Mouse (Mus musculus): ENCODE results near the gene Serpinb3a. TPM values are rescaled to one million over a fixed set of nuclear protein-coding genes. Genes with fewer than 3 reads are reported as not detected.
A peak's percentile ranks its signal among the peaks of the same experiment; 100 is the strongest.
"Not testable (repeated sequence)": the region's sequence is repeated elsewhere in the genome, so short reads cannot be mapped to it uniquely, and the experiment has no call there.

Gene Serpinb3a
- polyA plus RNA-seq (2016; fragmentation: Nextera tagmentation; extraction: Ambion mirVana): not detected in 2 replicates

GRCm38 (mm10) chr1:107052203-107052602 lies at the start of gene Serpinb3a:
Gene Serpinb3a, minus strand, starts transcription at chr1:107052303.
- H3K4me3 ChIP-seq: no peak within 1 kb of the TSS
- no peak within 1 kb of the TSS for H3K27ac ChIP-seq
- no peaks in the 10 kb centered on the region for H3K4me1 ChIP-seq
- no peaks in the 10 kb centered on the region for H3K27me3 ChIP-seq (ENCODE audit: poor library complexity, severe bottlenecking)
- 84% methylated on average over 1 of the region's 1 CpGs for WGBS
- no peaks in the 10 kb centered on the region for H3K9me3 ChIP-seq
- no peaks in the 10 kb centered on the region for H3K36me3 ChIP-seq (replicated peaks)
- DNase-seq (ENCODE audit: extremely low spot score, low spot score): no peak

DNA sequence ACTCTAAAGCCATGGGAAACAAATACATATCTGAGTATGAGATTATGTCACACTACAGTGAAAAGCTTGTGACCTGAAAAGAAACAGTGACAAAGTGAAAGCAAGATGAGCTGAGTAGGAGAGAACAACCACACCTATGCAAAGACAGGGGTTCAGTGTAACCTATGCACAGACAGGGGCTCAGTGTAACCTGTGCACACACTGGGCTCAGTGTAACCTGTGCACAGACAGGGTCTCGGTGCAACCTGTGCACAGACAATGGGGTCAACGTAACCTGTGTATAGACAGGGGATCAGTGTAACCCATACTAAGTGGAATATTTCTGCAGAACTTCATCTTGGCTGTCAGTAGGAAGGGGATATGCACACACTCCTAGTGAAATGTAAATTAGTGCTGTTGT lies 46.3 kb upstream of the Serpinb3a start:
- 90% methylated on average over 2 of the region's 2 CpGs for WGBS
- DNase-seq (ENCODE audit: extremely low spot score, low spot score): no peak
- no peaks in the 10 kb centered on the region for H3K27me3 ChIP-seq (ENCODE audit: poor library complexity, severe bottlenecking)
- H3K4me1 ChIP-seq: no peaks in the 10 kb centered on the region
- no peaks in the 10 kb centered on the region for H3K9me3 ChIP-seq
- no peak overlapping the region for H3K4me3 ChIP-seq
- no peak overlapping the region for H3K27ac ChIP-seq
- H3K36me3 ChIP-seq (replicated peaks): no peaks in the 10 kb centered on the region

DNA sequence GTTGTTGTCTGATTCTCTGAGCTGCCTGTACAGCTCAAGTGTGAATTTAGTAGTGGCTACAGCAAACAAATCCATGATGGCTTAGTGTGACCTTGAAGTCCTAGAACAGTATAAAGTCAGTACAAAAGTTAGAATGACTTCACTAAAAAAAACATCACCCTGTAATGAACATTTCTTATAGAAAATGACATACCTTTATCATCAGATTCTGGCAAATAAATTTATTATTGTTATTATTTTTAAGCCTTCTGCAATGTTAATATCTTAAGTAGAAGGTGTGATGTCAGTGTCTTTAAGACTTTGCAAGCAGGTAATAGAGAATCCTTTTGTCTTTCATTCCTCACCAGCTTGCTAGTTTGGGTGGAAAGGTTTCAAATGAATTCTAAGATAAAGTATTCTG lies 31.3 kb upstream of the Serpinb3a start, which contains the start of gene Serpinb3d:
Serpinb3d (minus strand) TSS at position 101 of the 400 bp plus-strand sequence.
- no peak within 1 kb of the TSS for H3K27ac ChIP-seq
- H3K9me3 ChIP-seq: no peaks in the 10 kb centered on the region
- no peaks in the 10 kb centered on the region for H3K27me3 ChIP-seq (ENCODE audit: poor library complexity, severe bottlenecking)
- DNase-seq (ENCODE audit: extremely low spot score, low spot score): no peak
- no peak within 1 kb of the TSS for H3K4me3 ChIP-seq
- H3K4me1 ChIP-seq: no peaks in the 10 kb centered on the region
- H3K36me3 ChIP-seq (replicated peaks): no peaks in the 10 kb centered on the region

GRCm38 (mm10) chr1:107034236-107034635 lies 17.9 kb downstream of the Serpinb3a start:
- not testable (repeated sequence) for H3K4me3 ChIP-seq; DNase-seq (ENCODE audit: extremely low spot score, low spot score); H3K36me3 ChIP-seq (replicated peaks); H3K9me3 ChIP-seq; H3K27ac ChIP-seq; H3K4me1 ChIP-seq; H3K27me3 ChIP-seq (ENCODE audit: poor library complexity, severe bottlenecking)
- WGBS: 94% methylated on average over 3 of the region's 3 CpGs

GRCm38 (mm10) chr1:107025886-107026285 lies 26.2 kb downstream of the Serpinb3a start:
- Histone ChIP-seq H3K9me3 (no peaks in the 10 kb centered on the region), H3K27ac (no peak overlapping the region), H3K4me1 (no peaks in the 10 kb centered on the region), H3K27me3 (ENCODE audit: poor library complexity, severe bottlenecking) (no peaks in the 10 kb centered on the region), H3K4me3 (no peak overlapping the region), H3K36me3 (replicated peaks) (no peaks in the 10 kb centered on the region)
- 70% methylated on average over 1 of the region's 1 CpGs for WGBS
- DNase-seq (ENCODE audit: extremely low spot score, low spot score): no peak

- H3K4me1 ChIP-seq: no peaks in the 10 kb centered on the region
- no peak for DNase-seq (ENCODE audit: extremely low spot score, low spot score)
- WGBS: 84% methylated on average over 7 of the region's 7 CpGs
These were observed 36.9 kb downstream of the Serpinb3a start for GRCm38 (mm10) chr1:107015210-107015609.

DNA sequence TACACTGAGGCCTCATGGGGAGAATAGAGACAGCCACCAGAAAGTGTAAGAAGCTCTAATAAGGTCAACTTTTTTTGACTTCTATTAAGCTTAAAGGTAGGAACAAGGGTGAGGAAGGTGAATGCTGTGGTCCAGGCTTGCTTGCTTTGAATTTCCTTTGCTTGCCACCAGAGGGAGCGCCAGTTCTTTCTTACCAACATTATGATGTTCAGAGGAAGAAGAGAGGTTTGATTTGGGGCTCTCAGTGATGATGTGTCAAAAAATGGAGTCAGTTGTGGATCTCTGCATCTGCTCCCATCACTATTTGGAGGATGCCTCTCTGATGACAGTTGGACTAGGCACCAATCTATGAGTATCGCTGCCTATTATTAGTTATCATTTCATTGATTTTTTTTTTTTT lies 37.6 kb downstream of the Serpinb3a start:
- no peaks in the 10 kb centered on the region for H3K27me3 ChIP-seq (ENCODE audit: poor library complexity, severe bottlenecking)
- WGBS: 37% methylated on average over 2 of the region's 2 CpGs
- DNase-seq (ENCODE audit: extremely low spot score, low spot score): peak; percentile 28
- no peaks in the 10 kb centered on the region for H3K4me1 ChIP-seq
- H3K36me3 ChIP-seq (replicated peaks): no peaks in the 10 kb centered on the region
- H3K27ac ChIP-seq: no peak overlapping the region
- no peaks in the 10 kb centered on the region for H3K9me3 ChIP-seq
- no peak overlapping the region for H3K4me3 ChIP-seq

More at GRCm38 (mm10) chr1:107015210-107015609, 36.9 kb downstream of the Serpinb3a start:
- H3K27me3 ChIP-seq (ENCODE audit: poor library complexity, severe bottlenecking): no peaks in the 10 kb centered on the region
- no peak overlapping the region for H3K4me3 ChIP-seq
- H3K9me3 ChIP-seq: no peaks in the 10 kb centered on the region
- no peak overlapping the region for H3K27ac ChIP-seq
- no peaks in the 10 kb centered on the region for H3K36me3 ChIP-seq (replicated peaks)

DNA sequence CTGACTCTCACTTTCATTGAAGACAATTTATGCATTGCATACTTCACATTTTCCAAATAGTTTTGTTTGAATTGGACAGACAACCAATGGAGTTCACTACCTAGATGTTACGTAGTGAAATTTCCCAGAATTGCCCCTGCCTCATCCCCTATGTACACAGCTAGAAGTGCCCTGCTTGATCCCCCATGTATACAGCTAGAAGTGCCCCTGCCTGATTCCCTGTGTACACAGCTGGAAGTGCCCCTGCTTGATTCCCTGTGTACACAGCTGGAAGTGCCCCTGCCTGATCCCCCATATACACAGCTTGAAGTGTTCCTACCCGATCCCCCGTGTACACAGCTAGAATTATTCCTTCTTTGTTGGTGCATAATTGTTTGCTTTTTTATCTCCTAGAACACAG lies 45.8 kb downstream of the Serpinb3a start:
- Histone ChIP-seq H3K9me3 (no peaks in the 10 kb centered on the region), H3K27me3 (ENCODE audit: poor library complexity, severe bottlenecking) (no peaks in the 10 kb centered on the region), H3K4me3 (no peak overlapping the region), H3K36me3 (replicated peaks) (no peaks in the 10 kb centered on the region), H3K27ac (no peak overlapping the region), H3K4me1 (no peaks in the 10 kb centered on the region)
- no peak for DNase-seq (ENCODE audit: extremely low spot score, low spot score)
- WGBS: 76% methylated on average over 3 of the region's 3 CpGs

DNA sequence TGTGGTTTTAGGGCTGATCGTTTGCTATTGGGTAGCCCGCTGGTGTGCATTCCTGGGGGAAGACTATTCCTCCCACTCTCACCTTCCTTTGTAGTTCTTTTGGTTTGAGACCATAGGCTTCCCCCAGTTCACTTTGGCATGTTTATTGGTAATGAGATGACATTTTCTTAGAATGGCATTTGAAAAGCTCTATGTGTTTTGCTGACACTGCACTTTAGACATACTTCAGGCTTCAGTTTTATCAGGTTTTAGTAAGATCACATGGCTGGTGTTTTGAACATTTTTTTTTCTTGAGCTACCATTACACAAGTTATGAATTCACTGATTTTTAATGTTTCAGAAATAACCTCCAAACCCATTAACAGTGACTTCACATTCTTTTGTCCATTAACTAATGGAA lies 50.3 kb downstream of the Serpinb3a start:
- WGBS: 87% methylated on average over 2 of the region's 2 CpGs
- DNase-seq (ENCODE audit: extremely low spot score, low spot score): no peak

DNA sequence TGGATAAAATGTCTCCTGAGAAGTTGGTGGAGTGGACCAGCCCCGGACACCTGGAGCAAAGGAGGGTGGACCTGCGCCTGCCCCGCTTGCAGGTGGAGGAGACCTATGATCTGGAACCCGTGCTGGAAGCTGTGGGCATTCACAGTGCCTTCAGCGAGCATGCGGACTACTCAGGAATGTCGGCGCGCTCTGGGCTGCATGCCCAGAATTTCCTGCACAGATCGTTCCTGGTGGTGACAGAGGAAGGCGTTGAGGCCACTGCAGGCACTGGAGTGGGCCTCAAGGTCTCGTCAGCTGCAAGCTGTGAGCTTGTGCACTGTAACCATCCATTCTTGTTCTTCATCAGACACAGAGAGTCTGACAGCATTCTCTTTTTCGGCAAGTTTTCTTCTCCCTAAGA lies 51.7 kb downstream of the Serpinb3a start:
- Histone ChIP-seq H3K9me3 (no peaks in the 10 kb centered on the region), H3K36me3 (replicated peaks) (no peaks in the 10 kb centered on the region), H3K27me3 (ENCODE audit: poor library complexity, severe bottlenecking) (no peaks in the 10 kb centered on the region), H3K27ac (no peak overlapping the region), H3K4me3 (no peak overlapping the region), H3K4me1 (no peaks in the 10 kb centered on the region)
- 87% methylated on average over 13 of the region's 13 CpGs for WGBS
- no peak for DNase-seq (ENCODE audit: extremely low spot score, low spot score)

More for the DNA sequence above, 50.3 kb downstream of the Serpinb3a start:
- H3K27ac ChIP-seq: no peak overlapping the region
- H3K36me3 ChIP-seq (replicated peaks): no peaks in the 10 kb centered on the region
- H3K9me3 ChIP-seq: no peaks in the 10 kb centered on the region
- H3K27me3 ChIP-seq (ENCODE audit: poor library complexity, severe bottlenecking): no peaks in the 10 kb centered on the region
- H3K4me1 ChIP-seq: no peaks in the 10 kb centered on the region
- H3K4me3 ChIP-seq: no peak overlapping the region

Other genes starting within 250 kb of the Serpinb3a start
- gene Serpinb5, start 191.1 kb downstream of the Serpinb3a start, polyA plus RNA-seq (2016; fragmentation: Nextera tagmentation; extraction: Ambion mirVana): not detected in 2 replicates
- not detected in 2 replicates for gene Serpinb12, start 117.9 kb downstream of the Serpinb3a start, polyA plus RNA-seq (2016; fragmentation: Nextera tagmentation; extraction: Ambion mirVana)
- gene Serpinb13, start 71.3 kb downstream of the Serpinb3a start, polyA plus RNA-seq (2016; fragmentation: Nextera tagmentation; extraction: Ambion mirVana): not detected in 2 replicates
- not detected in 2 replicates for gene Serpinb3d, start 31.2 kb upstream of the Serpinb3a start, polyA plus RNA-seq (2016; fragmentation: Nextera tagmentation; extraction: Ambion mirVana)
- not detected in 2 replicates for gene Serpinb3b, start 226.1 kb upstream of the Serpinb3a start, polyA plus RNA-seq (2016; fragmentation: Nextera tagmentation; extraction: Ambion mirVana)
- not detected in 2 replicates for gene Serpinb3c, start 226.1 kb upstream of the Serpinb3a start, polyA plus RNA-seq (2016; fragmentation: Nextera tagmentation; extraction: Ambion mirVana)